36 mouse cellular contexts compared by ENCODE assay signal in the genomic region with DNA sequence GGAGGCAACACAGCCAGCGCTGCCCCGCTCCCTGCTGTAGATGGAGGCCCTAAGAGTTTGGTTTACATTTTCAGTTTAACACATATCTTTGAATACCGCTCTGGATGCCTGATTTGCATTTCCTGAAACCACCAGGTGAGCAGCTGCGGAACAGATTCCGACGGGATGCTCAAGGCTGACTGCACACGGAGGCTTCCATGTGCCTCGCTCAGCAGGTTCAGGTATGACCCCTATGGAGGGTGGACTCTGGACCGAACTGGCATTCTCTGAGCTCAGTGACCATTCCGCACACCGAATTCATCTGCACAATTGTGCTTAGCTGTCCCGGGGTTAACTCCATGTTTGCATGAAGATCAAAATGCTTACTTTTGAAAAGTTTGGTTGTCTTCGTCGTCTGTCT. TPM values are rescaled to one million over a fixed set of nuclear protein-coding genes. Genes with fewer than 3 reads are reported as not detected.
DNase-seq lines count a peak whose midpoint lies in the region; ATAC-seq and TF ChIP-seq lines count a peak whose summit lies in the region.
"Had no signal": no experiment of that assay in that cellular context is flagged by ENCODE, and none has a peak within 500 bp of the region (broad histone marks: within the 10 kb centered on the region; RNA-seq: fewer than 3 reads in every experiment).

No protein-coding gene starts in this region.

- 0 out of 2 replicates have a peak, but pooled peaks cover 4% of the 10 kb centered on the region for H3K4me1 ChIP-seq in intestine, postnatal 0 days (replicated peaks; ENCODE audit: control insufficient read depth, insufficient read depth, low read length)
- H3K4me1 ChIP-seq in intestine, embryonic 16.5 days (ENCODE audit: control insufficient read depth, insufficient read depth, low read length) = no peaks in the 10 kb centered on the region
- H3K4me1 ChIP-seq in kidney, embryonic 15.5 days = peaks cover 39% of the 10 kb centered on the region
- no peaks in the 10 kb centered on the region for H3K4me1 ChIP-seq in stomach, postnatal 0 days (replicated peaks; ENCODE audit: control insufficient read depth, insufficient read depth)
- H3K4me1 ChIP-seq: embryonic facial prominence, embryonic 12.5 days; hindbrain, embryonic 13.5 days; midbrain, embryonic 15.5 days had no signal

- no peaks in the 10 kb centered on the region for H3K9me3 ChIP-seq in intestine, postnatal 0 days (ENCODE audit: control insufficient read depth)
- H3K9me3 ChIP-seq in intestine, embryonic 16.5 days (ENCODE audit: control insufficient read depth, low read length) = no peaks in the 10 kb centered on the region
- no peaks in the 10 kb centered on the region for H3K9me3 ChIP-seq in kidney, embryonic 15.5 days (replicated peaks)
- H3K9me3 ChIP-seq in stomach, postnatal 0 days (ENCODE audit: control insufficient read depth, low read length) = no peaks in the 10 kb centered on the region
- H3K9me3 ChIP-seq: embryonic facial prominence, embryonic 12.5 days; forebrain, embryonic 10.5 days; forebrain, embryonic 15.5 days; hindbrain, embryonic 13.5 days; midbrain, embryonic 15.5 days had no signal

- no peak for ATAC-seq in intestine, postnatal 0 days
- ATAC-seq in intestine, embryonic 16.5 days = no peak
- no peak; the same call in 1 of the 2 replicates for ATAC-seq in kidney, embryonic 15.5 days (replicated peaks; ENCODE audit: low FRiP score)
- ATAC-seq in stomach, postnatal 0 days (ENCODE audit: low FRiP score, low TSS enrichment) = no peak
- ATAC-seq: forebrain, embryonic 15.5 days; midbrain, embryonic 15.5 days had no signal

- TF ChIP-seq CTCF in intestine, postnatal 0 days (IDR thresholded peaks at IDR 0.05; ENCODE audit: low read depth) = no peak
- TF ChIP-seq CTCF in stomach, postnatal 0 days (IDR thresholded peaks at IDR 0.05; ENCODE audit: low read depth) = no peak

- no peaks in the 10 kb centered on the region for H3K36me3 ChIP-seq in intestine, postnatal 0 days (ENCODE audit: control insufficient read depth, insufficient read depth)
- H3K36me3 ChIP-seq in intestine, embryonic 16.5 days (ENCODE audit: control insufficient read depth, insufficient read depth, low read length) = no peaks in the 10 kb centered on the region
- H3K36me3 ChIP-seq in kidney, embryonic 15.5 days = no peaks in the 10 kb centered on the region
- no peaks in the 10 kb centered on the region for H3K36me3 ChIP-seq in stomach, postnatal 0 days (ENCODE audit: control insufficient read depth, insufficient read depth, low read length)
- H3K36me3 ChIP-seq: embryonic facial prominence, embryonic 12.5 days; forebrain, embryonic 10.5 days; forebrain, embryonic 15.5 days; hindbrain, embryonic 13.5 days; midbrain, embryonic 15.5 days had no signal

- WGBS in intestine, postnatal 0 days = 58% methylated on average over 14 of the region's 14 CpGs
- 74% methylated on average over 14 of the region's 14 CpGs for WGBS in intestine, embryonic 16.5 days
- 67% methylated on average over 14 of the region's 14 CpGs for whole genome bisulfite sequencing in kidney, embryonic 15.5 days
- WGBS in stomach, postnatal 0 days = 70% methylated on average over 14 of the region's 14 CpGs

- H3K4me3 ChIP-seq in intestine, postnatal 0 days (ENCODE audit: low read depth, low read length) = no peak overlapping the region
- H3K4me3 ChIP-seq in intestine, embryonic 16.5 days (ENCODE audit: low read length) = no peak overlapping the region
- H3K4me3 ChIP-seq in kidney, embryonic 15.5 days (replicated peaks) = no peak overlapping the region
- H3K4me3 ChIP-seq in stomach, postnatal 0 days (ENCODE audit: low read depth, low read length) = no peak overlapping the region
- H3K4me3 ChIP-seq: embryonic facial prominence, embryonic 12.5 days; forebrain, embryonic 10.5 days; forebrain, embryonic 15.5 days; hindbrain, embryonic 13.5 days; midbrain, embryonic 15.5 days had no signal

- H3K9ac ChIP-seq in intestine, postnatal 0 days (ENCODE audit: low read depth, low read length) = no peak overlapping the region
- no peak overlapping the region for H3K9ac ChIP-seq in intestine, embryonic 16.5 days (ENCODE audit: low read depth, low read length)
- H3K9ac ChIP-seq in kidney, embryonic 15.5 days = no peak overlapping the region
- no peak overlapping the region for H3K9ac ChIP-seq in stomach, postnatal 0 days (ENCODE audit: low read length)
- H3K9ac ChIP-seq: embryonic facial prominence, embryonic 12.5 days; forebrain, embryonic 15.5 days; hindbrain, embryonic 13.5 days; liver, embryonic 14.5 days; midbrain, embryonic 15.5 days had no signal

- intact Hi-C loops in heart, postnatal 10 days (cut with DNase I) = no loop called here

- DNase-seq in kidney, postnatal 25 days = peak; percentile 80 to 91
- DNase-seq in heart, postnatal 10 days = no peak
- no peak for DNase-seq in stomach, postnatal 0 days (ENCODE audit: low spot score)
- DNase-seq in cerebellum, postnatal 14 days = no peak
- DNase-seq: adrenal gland, postnatal 10 days; cerebellum, adult 8-10 months; cerebellum, postnatal 36 days; gastrocnemius, postnatal 36 days; heart, adult 18-20 months; heart, postnatal 4 days; layer of hippocampus, adult 9-11 months; liver; lung, adult 2 months; lung, postnatal 10 days; thymus, adult 2 months; thymus, postnatal 4 days had no signal

- no peak for TF ChIP-seq EP300 in stomach, postnatal 0 days (optimal IDR thresholded peaks at IDR 0.05)

- H3K27ac ChIP-seq in intestine, postnatal 0 days (ENCODE audit: low read depth, low read length) = peak overlapping the region; percentile 76
- no peak overlapping the region for H3K27ac ChIP-seq in intestine, embryonic 16.5 days (ENCODE audit: low read length)
- peak overlapping the region; percentile 52 for H3K27ac ChIP-seq in kidney, embryonic 15.5 days
- H3K27ac ChIP-seq in stomach, postnatal 0 days (replicated peaks) = no peak overlapping the region
- H3K27ac ChIP-seq: embryonic facial prominence, embryonic 12.5 days; forebrain, embryonic 10.5 days; forebrain, embryonic 15.5 days; hindbrain, embryonic 13.5 days; liver, embryonic 14.5 days; macrophage; midbrain, embryonic 15.5 days had no signal

- no peaks in the 10 kb centered on the region for H3K27me3 ChIP-seq in intestine, postnatal 0 days (replicated peaks; ENCODE audit: control insufficient read depth, insufficient read depth, low read length)
- H3K27me3 ChIP-seq in intestine, embryonic 16.5 days (replicated peaks; ENCODE audit: control insufficient read depth, insufficient read depth, low read length) = no peaks in the 10 kb centered on the region
- no peaks in the 10 kb centered on the region for H3K27me3 ChIP-seq in kidney, embryonic 15.5 days
- H3K27me3 ChIP-seq in stomach, postnatal 0 days (ENCODE audit: control insufficient read depth, insufficient read depth, low read length) = no peaks in the 10 kb centered on the region
- H3K27me3 ChIP-seq: CH12.LX; embryonic facial prominence, embryonic 12.5 days; forebrain, embryonic 15.5 days; hindbrain, embryonic 13.5 days; midbrain, embryonic 15.5 days had no signal

- 0 out of 2 replicates have a peak overlapping the region, but pooled peaks have one; percentile 9 for H3K4me2 ChIP-seq in intestine, postnatal 0 days (replicated peaks; ENCODE audit: low read depth)
- no peak overlapping the region for H3K4me2 ChIP-seq in intestine, embryonic 16.5 days (ENCODE audit: low read depth, low read length)
- H3K4me2 ChIP-seq in kidney, embryonic 15.5 days = no peak overlapping the region
- H3K4me2 ChIP-seq in stomach, postnatal 0 days (replicated peaks; ENCODE audit: low read depth) = no peak overlapping the region
- H3K4me2 ChIP-seq: embryonic facial prominence, embryonic 12.5 days; forebrain, embryonic 15.5 days; heart, embryonic 11.5 days; hindbrain, embryonic 13.5 days; midbrain, embryonic 15.5 days had no signal

RNA-seq across cellular contexts. Expression of gene Heatr6, which starts 39.8 kb away (rescaled TPM):
- polyA plus RNA-seq in intestine, postnatal 0 days (2015; fragmentation: Nextera tagmentation; extraction: Ambion mirVana) = 7.7 and 11.5 TPM in 2 replicates
- 16.3 and 18.1 TPM in 2 replicates for polyA plus RNA-seq in intestine, embryonic 16.5 days (2015; fragmentation: Nextera tagmentation; extraction: Ambion mirVana)
- 22.7 and 25.2 TPM in 2 replicates for polyA plus RNA-seq in kidney, embryonic 15.5 days (2015; fragmentation: Nextera tagmentation; extraction: Ambion mirVana)
- 1 to 10 TPM; 8.0 to 8.2 TPM for total RNA-seq in heart, postnatal 10 days (2021)
- polyA plus RNA-seq in stomach, postnatal 0 days (2015; fragmentation: Nextera tagmentation; extraction: Ambion mirVana) = 8.6 and 9.2 TPM in 2 replicates

RNA-seq across cellular contexts. Expression of gene Wfdc21, which starts 46.5 kb away (rescaled TPM):
- polyA plus RNA-seq in intestine, postnatal 0 days (2015; fragmentation: Nextera tagmentation; extraction: Ambion mirVana) = not detected in 2 replicates
- polyA plus RNA-seq in intestine, embryonic 16.5 days (2015; fragmentation: Nextera tagmentation; extraction: Ambion mirVana) = 0.37 and 0.60 TPM in 2 replicates
- 1.0 and 1.4 TPM in 2 replicates for polyA plus RNA-seq in kidney, embryonic 15.5 days (2015; fragmentation: Nextera tagmentation; extraction: Ambion mirVana)
- total RNA-seq in heart, postnatal 10 days (2021) = not detected
- polyA plus RNA-seq in stomach, postnatal 0 days (2015; fragmentation: Nextera tagmentation; extraction: Ambion mirVana) = 3.1 and 3.4 TPM in 2 replicates
- total RNA-seq: ES-E14; gastrocnemius, postnatal 36 days; heart, adult 18-20 months; heart, postnatal 4 days; left cerebral cortex, postnatal 14 days had no signal
- polyA plus RNA-seq: C2C12; embryonic facial prominence, embryonic 12.5 days; forebrain, embryonic 10.5 days; forebrain, embryonic 15.5 days; frontal cortex, adult 2 months; heart, embryonic 11.5 days; hindbrain, embryonic 13.5 days; limb, embryonic 11.5 days; midbrain, embryonic 15.5 days; neural tube, embryonic 11.5 days had no signal

RNA-seq across cellular contexts. Expression of gene Hnf1b, which starts 56.6 kb away (rescaled TPM):
- 12.0 and 13.2 TPM in 2 replicates for polyA plus RNA-seq in intestine, postnatal 0 days (2015; fragmentation: Nextera tagmentation; extraction: Ambion mirVana)
- polyA plus RNA-seq in intestine, embryonic 16.5 days (2015; fragmentation: Nextera tagmentation; extraction: Ambion mirVana) = 9.0 and 9.8 TPM in 2 replicates
- 78.5 and 83.3 TPM in 2 replicates for polyA plus RNA-seq in kidney, embryonic 15.5 days (2015; fragmentation: Nextera tagmentation; extraction: Ambion mirVana)
- not detected for total RNA-seq in heart, postnatal 10 days (2021)
- polyA plus RNA-seq in stomach, postnatal 0 days (2015; fragmentation: Nextera tagmentation; extraction: Ambion mirVana) = 4.8 and 5.0 TPM in 2 replicates
- total RNA-seq: gastrocnemius, adult 18-20 months; gastrocnemius, postnatal 36 days; heart, postnatal 4 days; megakaryocyte-erythroid progenitor cell, adult 5-6 weeks had no signal
- polyA plus RNA-seq: C2C12; embryonic facial prominence, embryonic 12.5 days; forebrain, embryonic 10.5 days; forebrain, embryonic 15.5 days; macrophage had no signal

Comparison
In these comparisons a context has a peak if more than half of its experiments do, and no peak if none do; other contexts are left out.
1. H3K27ac ChIP-seq: peak in intestine, postnatal 0 days (single experiment) and kidney, embryonic 15.5 days (single experiment); none in intestine, embryonic 16.5 days (single experiment) and stomach, postnatal 0 days (single experiment).
2. DNase-seq: peak in kidney, postnatal 25 days (2 of 2); none in heart, postnatal 10 days (0 of 2), stomach, postnatal 0 days (single experiment) and cerebellum, postnatal 14 days (0 of 2).